12 mouse cellular contexts compared by ENCODE assay signal in genomic region chr15:98989701-98990430, GRCm38 (mm10). TPM values are rescaled to one million over a fixed set of nuclear protein-coding genes. Genes with fewer than 3 reads are reported as not detected.
DNase-seq lines count a peak whose midpoint lies in the region; ATAC-seq lines count a peak whose summit lies in the region.
"Had no signal": no experiment of that assay in that cellular context is flagged by ENCODE, and none has a peak within 500 bp of the region (broad histone marks: within the 10 kb centered on the region; RNA-seq: fewer than 3 reads in every experiment).

No protein-coding gene starts in this region.

- H3K27ac ChIP-seq in hindbrain, embryonic 12.5 days: peak overlapping the region; percentile 99
- H3K27ac ChIP-seq in neural tube, embryonic 13.5 days (replicated peaks): peak overlapping the region; percentile 99
- H3K27ac ChIP-seq: macrophage had no signal

- intact Hi-C loops in left cerebral cortex, postnatal 25 days (cut with DNase I): no loop called here

- H3K9ac ChIP-seq in hindbrain, embryonic 12.5 days: peak overlapping the region; percentile 70
- peak overlapping the region; percentile 73 for H3K9ac ChIP-seq in neural tube, embryonic 13.5 days

- no peak for ATAC-seq in hindbrain, embryonic 12.5 days (ENCODE audit: low FRiP score)
- ATAC-seq in neural tube, embryonic 13.5 days (ENCODE audit: low read depth): no peak
- no peak for ATAC-seq in megakaryocyte progenitor cell, adult 5-6 weeks (replicated peaks; ENCODE audit: poor library complexity)

- peaks cover 77% of the 10 kb centered on the region for H3K4me1 ChIP-seq in hindbrain, embryonic 12.5 days
- peaks cover 83% of the 10 kb centered on the region for H3K4me1 ChIP-seq in neural tube, embryonic 13.5 days (replicated peaks)

- WGBS in hindbrain, embryonic 12.5 days: 23% methylated on average over 11 of the region's 12 CpGs
- 28% methylated on average over 10 of the region's 12 CpGs for WGBS in neural tube, embryonic 13.5 days

- H3K4me3 ChIP-seq in hindbrain, embryonic 12.5 days: peak overlapping the region; percentile 36
- H3K4me3 ChIP-seq in neural tube, embryonic 13.5 days: peak overlapping the region; percentile 39

- H3K36me3 ChIP-seq in hindbrain, embryonic 12.5 days: no peaks in the 10 kb centered on the region
- no peaks in the 10 kb centered on the region for H3K36me3 ChIP-seq in neural tube, embryonic 13.5 days

- H3K4me2 ChIP-seq in hindbrain, embryonic 12.5 days (replicated peaks): peak overlapping the region; percentile 63
- peak overlapping the region; percentile 67 for H3K4me2 ChIP-seq in neural tube, embryonic 13.5 days

- DNase-seq in cerebellum, adult 9-11 months: peak; percentile 13
- DNase-seq in cerebellum, adult 8-10 months: no peak
- peak; percentile 72 for DNase-seq in ZHBTc4 (ENCODE audit: low read depth, low spot score)
- no peak for DNase-seq in left cerebral cortex, postnatal 25 days (ENCODE audit: low spot score in 2 of 2)
- DNase-seq in embryo, embryonic 9.5 days (ENCODE audit: extremely low spot score): no peak
- DNase-seq: right cerebral cortex, postnatal 4 days; thymus, postnatal 4 days had no signal

- H3K27me3 ChIP-seq in hindbrain, embryonic 12.5 days: no peaks in the 10 kb centered on the region
- no peaks in the 10 kb centered on the region for H3K27me3 ChIP-seq in neural tube, embryonic 13.5 days

- H3K9me3 ChIP-seq in hindbrain, embryonic 12.5 days (replicated peaks): no peaks in the 10 kb centered on the region
- no peaks in the 10 kb centered on the region for H3K9me3 ChIP-seq in neural tube, embryonic 13.5 days

RNA-seq across cellular contexts. Expression of gene Tuba1a, which starts 36.4 kb away (rescaled TPM):
- polyA plus RNA-seq in hindbrain, embryonic 12.5 days (2016; fragmentation: Nextera tagmentation; extraction: Ambion mirVana): 9,547 and 9,692 TPM in 2 replicates
- 13,124 and 14,228 TPM in 2 replicates for polyA plus RNA-seq in neural tube, embryonic 13.5 days (2015; fragmentation: Nextera tagmentation; extraction: Ambion mirVana)
- 30.3 and 33.5 TPM in 2 replicates for total RNA-seq in megakaryocyte progenitor cell, adult 5-6 weeks (2015)
- total RNA-seq in megakaryocyte progenitor cell, adult 5-6 weeks (2017): 15.3 and 22.2 TPM in 2 replicates
- total RNA-seq in left cerebral cortex, postnatal 25 days (2021): 1,000 to 10,000 TPM; 1,095 to 1,137 TPM

RNA-seq across cellular contexts. Expression of gene Gm49450, which starts 36.5 kb away (rescaled TPM):
- not detected in 2 replicates for polyA plus RNA-seq in hindbrain, embryonic 12.5 days (2016; fragmentation: Nextera tagmentation; extraction: Ambion mirVana)
- polyA plus RNA-seq in neural tube, embryonic 13.5 days (2015; fragmentation: Nextera tagmentation; extraction: Ambion mirVana): not detected in 2 replicates
- 0.69 and 1.1 TPM in 2 replicates for total RNA-seq in megakaryocyte progenitor cell, adult 5-6 weeks (2015)
- not detected in 2 replicates for total RNA-seq in megakaryocyte progenitor cell, adult 5-6 weeks (2017)
- not detected for total RNA-seq in left cerebral cortex, postnatal 25 days (2021)
- total RNA-seq: left cerebral cortex, postnatal 14 days had no signal

RNA-seq across cellular contexts. Expression of gene Tuba1c, which starts 39.8 kb away (rescaled TPM):
- polyA plus RNA-seq in hindbrain, embryonic 12.5 days (2016; fragmentation: Nextera tagmentation; extraction: Ambion mirVana): 59.6 and 72.4 TPM in 2 replicates
- 25.6 and 29.7 TPM in 2 replicates for polyA plus RNA-seq in neural tube, embryonic 13.5 days (2015; fragmentation: Nextera tagmentation; extraction: Ambion mirVana)
- total RNA-seq in megakaryocyte progenitor cell, adult 5-6 weeks (2015): 187 and 190 TPM in 2 replicates
- total RNA-seq in megakaryocyte progenitor cell, adult 5-6 weeks (2017): 79.3 and 105 TPM in 2 replicates
- total RNA-seq in left cerebral cortex, postnatal 25 days (2021): 10 to 100 TPM; 71.0 to 80.5 TPM

RNA-seq across cellular contexts. Expression of gene Tuba1b, which starts 55.5 kb away (rescaled TPM):
- 1,219 and 1,243 TPM in 2 replicates for polyA plus RNA-seq in hindbrain, embryonic 12.5 days (2016; fragmentation: Nextera tagmentation; extraction: Ambion mirVana)
- 1,062 and 1,121 TPM in 2 replicates for polyA plus RNA-seq in neural tube, embryonic 13.5 days (2015; fragmentation: Nextera tagmentation; extraction: Ambion mirVana)
- 2,787 and 2,962 TPM in 2 replicates for total RNA-seq in megakaryocyte progenitor cell, adult 5-6 weeks (2015)
- total RNA-seq in megakaryocyte progenitor cell, adult 5-6 weeks (2017): 767 and 827 TPM in 2 replicates
- 100 to 1,000 TPM; 541 to 580 TPM for total RNA-seq in left cerebral cortex, postnatal 25 days (2021)

Comparison
In these comparisons a context has a peak if more than half of its experiments do, and no peak if none do; other contexts are left out.
1. DNase-seq: peak in cerebellum, adult 9-11 months (single experiment) and ZHBTc4 (single experiment); none in cerebellum, adult 8-10 months (single experiment), left cerebral cortex, postnatal 25 days (0 of 2) and embryo, embryonic 9.5 days (single experiment).
2. RNA of gene Tuba1a, which starts 36.4 kb away (total RNA-seq): 1,095 to 1,137 TPM in left cerebral cortex, postnatal 25 days; 15.3 to 33.5 TPM in megakaryocyte progenitor cell, adult 5-6 weeks; every median in the first group is over 10 times any median in the second.